8 mouse cellular contexts compared by ENCODE assay signal in genomic region chr8:109075006-109075405, GRCm38 (mm10).
DNase-seq lines count a peak whose midpoint lies in the region; ATAC-seq and TF ChIP-seq lines count a peak whose summit lies in the region.

No protein-coding gene starts in this region.

- intact Hi-C loops in left cerebral cortex, postnatal 4 days (cut with DNase I): no loop called here
- intact Hi-C loops in left cerebral cortex, postnatal 25 days (cut with DNase I): no loop called here

- TF ChIP-seq POLR2A in testis, adult 2 months (IDR thresholded peaks at IDR 0.05; ENCODE audit: control insufficient read depth, low read depth, low read length): no peak
- no peak for TF ChIP-seq POLR2A in thymus, adult 2 months (IDR thresholded peaks at IDR 0.05; ENCODE audit: control insufficient read depth, extremely low read depth, insufficient read depth, low read length, poor library complexity)

- 16% methylated on average over 12 of the region's 12 CpGs for WGBS in lung, embryonic 16.5 days
- 38% methylated on average over 12 of the region's 12 CpGs for WGBS in thymus, adult 2 months

- peak; percentile 9 for DNase-seq in left cerebral cortex, postnatal 4 days
- DNase-seq in left cerebral cortex, postnatal 25 days (ENCODE audit: low spot score in 2 of 2): no peak
- peak; percentile 37 for DNase-seq in forelimb bud, embryonic 11.5 days (ENCODE audit: low read depth, low spot score)
- no peak for DNase-seq in cerebellum, adult 9-11 months
- DNase-seq in thymus, adult 2 months: no peak
- DNase-seq in MN1 (ENCODE audit: low spot score): no peak

- TF ChIP-seq CTCF in testis, adult 2 months (IDR thresholded peaks at IDR 0.05; ENCODE audit: control insufficient read depth, insufficient read depth, insufficient replicate concordance, low read depth, low read length): no peak
- no peak for TF ChIP-seq CTCF in thymus, adult 2 months (IDR thresholded peaks at IDR 0.05; ENCODE audit: borderline replicate concordance, control insufficient read depth, extremely low read depth, insufficient read depth, low read length, poor library complexity)

- H3K27me3 ChIP-seq in lung, embryonic 16.5 days (ENCODE audit: control insufficient read depth, insufficient read depth, low read depth, low read length): no peaks in the 10 kb centered on the region
- H3K27me3 ChIP-seq in testis, adult 2 months (ENCODE audit: control insufficient read depth, insufficient read depth, low read length): no peaks in the 10 kb centered on the region
- H3K27me3 ChIP-seq in thymus, adult 2 months (ENCODE audit: control insufficient read depth, insufficient read depth, low read length): no peaks in the 10 kb centered on the region

- H3K27ac ChIP-seq in lung, embryonic 16.5 days (ENCODE audit: low read length): no peak overlapping the region
- no peak overlapping the region for H3K27ac ChIP-seq in testis, adult 2 months (ENCODE audit: control insufficient read depth, insufficient read depth, low read depth, low read length)
- H3K27ac ChIP-seq in thymus, adult 2 months (ENCODE audit: control insufficient read depth, insufficient read depth, low read length): no peak overlapping the region

- H3K36me3 ChIP-seq in lung, embryonic 16.5 days (ENCODE audit: control insufficient read depth, insufficient read depth, low read length): no peaks in the 10 kb centered on the region
- no peaks in the 10 kb centered on the region for H3K36me3 ChIP-seq in testis, adult 2 months (ENCODE audit: control insufficient read depth, insufficient read depth, low read length)
- H3K36me3 ChIP-seq in thymus, adult 2 months (ENCODE audit: control insufficient read depth, insufficient read depth, low read length): no peaks in the 10 kb centered on the region

- H3K9me3 ChIP-seq in lung, embryonic 16.5 days (ENCODE audit: control insufficient read depth, low read length): no peaks in the 10 kb centered on the region; the same call in 1 of the 2 replicates

- peak; percentile 62 for ATAC-seq in lung, embryonic 16.5 days (ENCODE audit: low read depth)

- peak overlapping the region; percentile 48 for H3K4me3 ChIP-seq in lung, embryonic 16.5 days (ENCODE audit: low read length)
- peak overlapping the region; percentile 75 for H3K4me3 ChIP-seq in testis, adult 2 months (ENCODE audit: control insufficient read depth, low read depth, low read length)
- H3K4me3 ChIP-seq in thymus, adult 2 months (ENCODE audit: control insufficient read depth, insufficient read depth, low read length): no peak overlapping the region

- peaks cover 2% of the 10 kb centered on the region; the same call in 1 of the 2 replicates for H3K4me1 ChIP-seq in lung, embryonic 16.5 days (replicated peaks; ENCODE audit: control insufficient read depth, insufficient read depth, low read length)
- H3K4me1 ChIP-seq in testis, adult 2 months (ENCODE audit: control insufficient read depth, insufficient read depth, low read length): peaks cover 3% of the 10 kb centered on the region
- H3K4me1 ChIP-seq in thymus, adult 2 months (replicated peaks; ENCODE audit: control insufficient read depth, insufficient read depth, low read length): no peaks in the 10 kb centered on the region

- H3K4me2 ChIP-seq in lung, embryonic 16.5 days (ENCODE audit: low read depth, low read length): peak overlapping the region; percentile 59

- no peak overlapping the region for H3K9ac ChIP-seq in lung, embryonic 16.5 days (ENCODE audit: low read length)

Comparison
In these comparisons a context has a peak if more than half of its experiments do, and no peak if none do; other contexts are left out.
1. DNase-seq: peak in left cerebral cortex, postnatal 4 days (single experiment) and forelimb bud, embryonic 11.5 days (single experiment); none in left cerebral cortex, postnatal 25 days (0 of 2), cerebellum, adult 9-11 months (single experiment), thymus, adult 2 months (single experiment) and MN1 (single experiment).